30 mouse cellular contexts compared by ENCODE assay signal in genomic region chr2:18176235-18176634, GRCm38 (mm10).
DNase-seq lines count a peak whose midpoint lies in the region; ATAC-seq lines count a peak whose summit lies in the region.
"Had no signal": no experiment of that assay in that cellular context is flagged by ENCODE, and none has a peak within 500 bp of the region (broad histone marks: within the 10 kb centered on the region; RNA-seq: fewer than 3 reads in every experiment).

No protein-coding gene starts in this region.

- no peaks in the 10 kb centered on the region for H3K9me3 ChIP-seq in heart, embryonic 10.5 days
- H3K9me3 ChIP-seq: embryonic facial prominence, embryonic 10.5 days; embryonic facial prominence, embryonic 13.5 days; forebrain, embryonic 12.5 days; forebrain, embryonic 15.5 days; G1E; heart, embryonic 13.5 days had no signal

- ATAC-seq in monocyte, adult 5-6 weeks (replicated peaks; ENCODE audit: insufficient number of reproducible peaks, low FRiP score, low TSS enrichment, poor library complexity, severe bottlenecking): peak; percentile 56; the same call in 1 of the 2 replicates
- ATAC-seq: forebrain, embryonic 15.5 days; hindbrain, postnatal 0 days; inflammation-experienced regulatory T-cells, adult 6 months; Patski had no signal

- no peak overlapping the region for H3K4me3 ChIP-seq in heart, embryonic 10.5 days
- H3K4me3 ChIP-seq: embryonic facial prominence, embryonic 10.5 days; embryonic facial prominence, embryonic 13.5 days; erythroblast, embryonic 14.5 days; forebrain, embryonic 12.5 days; forebrain, embryonic 15.5 days; heart, embryonic 13.5 days had no signal

- no peaks in the 10 kb centered on the region for H3K4me1 ChIP-seq in heart, embryonic 10.5 days
- H3K4me1 ChIP-seq: embryonic facial prominence, embryonic 10.5 days; embryonic facial prominence, embryonic 13.5 days; forebrain, embryonic 12.5 days; forebrain, embryonic 15.5 days had no signal

- no peak overlapping the region for H3K27ac ChIP-seq in heart, embryonic 10.5 days
- H3K27ac ChIP-seq: embryonic facial prominence, embryonic 10.5 days; embryonic facial prominence, embryonic 13.5 days; forebrain, embryonic 12.5 days; forebrain, embryonic 15.5 days; heart, embryonic 13.5 days; hindbrain, embryonic 14.5 days; hindbrain, postnatal 0 days had no signal

- WGBS in heart, embryonic 10.5 days: 92% methylated on average over 3 of the region's 3 CpGs

- peaks cover 43% of the 10 kb centered on the region for H3K36me3 ChIP-seq in heart, embryonic 10.5 days

- H3K27me3 ChIP-seq in heart, embryonic 10.5 days (ENCODE audit: insufficient read depth, poor library complexity, severe bottlenecking): no peaks in the 10 kb centered on the region
- H3K27me3 ChIP-seq: CH12.LX; embryonic facial prominence, embryonic 13.5 days; forebrain, embryonic 12.5 days; forebrain, embryonic 15.5 days; heart, embryonic 13.5 days; Patski had no signal

- DNase-seq in heart, adult 11 months: peak; percentile 50
- DNase-seq in heart, embryonic 10.5 days (ENCODE audit: low spot score): no peak
- DNase-seq in 416B (ENCODE audit: low read depth): peak; percentile 75
- no peak for DNase-seq in adrenal gland, postnatal 10 days
- no peak for DNase-seq in retina, embryonic 14.5 days (ENCODE audit: low spot score)
- DNase-seq: adrenal gland, postnatal 14 days; B cell, adult 2 months; cerebellum, adult 11 months; cerebellum, adult 8-10 months; cerebellum, postnatal 10 days; cerebellum, postnatal 36 days; embryo, embryonic 11 days; gastrocnemius, postnatal 10 days; gastrocnemius, postnatal 36 days; heart, adult 18-20 months; heart, postnatal 14 days; heart, postnatal 4 days had no signal

Comparison
In these comparisons a context has a peak if more than half of its experiments do, and no peak if none do; other contexts are left out.
1. DNase-seq: peak in heart, adult 11 months (single experiment) and 416B (single experiment); none in heart, embryonic 10.5 days (single experiment), adrenal gland, postnatal 10 days (single experiment) and retina, embryonic 14.5 days (single experiment).